Mouse (Mus musculus) heart, postnatal 0 days (tissue): Measurements from ENCODE around the gene Arrdc3. TPM values are rescaled to one million over a fixed set of nuclear protein-coding genes. Genes with fewer than 3 reads are reported as not detected.
A peak's percentile ranks its signal among the peaks of the same experiment; 100 is the strongest.

Experiments
- ATAC-seq: fragments of 200-750 bp; cut with Nextera tagmentation; 2 replicates; pipeline ENCODE4 v1.8.0; 2017; ENCODE audit warnings: low read depth, moderate number of reproducible peaks, moderate library complexity; ENCODE audit not compliant: insufficient read depth
- DNase-seq: peaks from one replicate; pipeline ENCODE4 v3.0.0-alpha.2; 2016; ENCODE audit warnings: low spot score
- H3K27ac ChIP-seq: fragments of 300-500 bp; sonication (generic); 2 replicates; pipeline ENCODE4 v1.5.1; 2014; ENCODE audit warnings: low read depth, mild to moderate bottlenecking
- H3K27me3 ChIP-seq: fragments of 300-500 bp; sonication (generic); 2 replicates; pipeline ENCODE4 v1.6.1; 2014; ENCODE audit warnings: low read length, mixed read lengths; ENCODE audit not compliant: control insufficient read depth, insufficient read depth
- H3K36me3 ChIP-seq: fragments of 300-500 bp; sonication (generic); replicated peaks from 2 replicates; pipeline ENCODE4 v1.6.1; 2014; ENCODE audit warnings: low read length, mixed read lengths; ENCODE audit not compliant: control insufficient read depth, insufficient read depth
- H3K4me1 ChIP-seq: fragments of 300-500 bp; sonication (generic); 2 replicates; pipeline ENCODE4 v1.6.1; 2014; ENCODE audit warnings: antibody characterized with exemption; ENCODE audit not compliant: control insufficient read depth, insufficient read depth
- H3K4me2 ChIP-seq: fragments of 300-500 bp; sonication (generic); 2 replicates; pipeline ENCODE4 v1.6.1; 2014; ENCODE audit warnings: low read depth, mild to moderate bottlenecking, low read length, moderate library complexity
- H3K4me3 ChIP-seq: fragments of 300-500 bp; sonication (generic); 2 replicates; pipeline ENCODE4 v1.5.1; 2014; ENCODE audit warnings: low read depth, low read length
- H3K9ac ChIP-seq: fragments of 300-500 bp; sonication (generic); replicated peaks from 2 replicates; pipeline ENCODE4 v1.6.1; 2014; ENCODE audit warnings: low read depth, low read length, mixed read lengths
- H3K9me3 ChIP-seq: fragments of 300-500 bp; sonication (generic); replicated peaks from 2 replicates; pipeline ENCODE4 v1.6.1; 2016; ENCODE audit warnings: low read length; ENCODE audit not compliant: control insufficient read depth
- CTCF ChIP-seq: IDR thresholded peaks from 2 replicates; pipeline ENCODE4 v1.5.1; 2016; ENCODE audit warnings: antibody characterized with exemption, control low read depth, low read depth
- EP300 ChIP-seq: IDR thresholded peaks from 2 replicates; pipeline ENCODE4 v1.6.1; 2016; ENCODE audit warnings: antibody characterized with exemption, low read depth
- WGBS: fragments of 180-500 bp; shearing (Covaris S2); extraction: QIAGEN DNeasy Blood & Tissue Kit; methylation state at CpG from one replicate; pipeline ENCODE4 v1.1.7; 2014; 5-methylcytosine and 5-hydroxymethylcytosine counted together
- polyA plus RNA-seq: library from polyadenylated mRNA; unstranded; fragments of >200 nt; fragmentation: Nextera tagmentation; extraction: Ambion mirVana; gene quantifications from 2 replicates; pipeline ENCODE4 v1.2.1, GENCODE M21; 2015
- total RNA-seq: library from RNA; depleted of rRNA; stranded (reverse); fragments of >200 nt; gene quantifications from 2 replicates; pipeline ENCODE4 v1.2.3, GENCODE M21; 2014; ENCODE audit warnings: low replicate concordance; rRNA removed

The Arrdc3 gene
- total RNA-seq (87.3 and 90.3 TPM in 2 replicates), polyA plus RNA-seq (36.9 and 37.0 TPM in 2 replicates)

- peak within 1 kb of the TSS; percentile 84 for H3K4me3 ChIP-seq
- peak within 1 kb of the TSS; percentile 99 for H3K9ac ChIP-seq
- peaks cover 6% of the 10 kb centered on the region for H3K36me3 ChIP-seq
- no peaks in the 10 kb centered on the region for H3K27me3 ChIP-seq
- peak; percentile 59 for ATAC-seq
- DNase-seq, result peak; percentile 95
- under 1% methylated on average over 27 of the region's 31 CpGs for WGBS
- H3K4me2 ChIP-seq, result peak within 1 kb of the TSS; percentile 82
- no peaks in the 10 kb centered on the region for H3K9me3 ChIP-seq
- H3K27ac ChIP-seq, result peak within 1 kb of the TSS; percentile 100
- 0 out of 2 replicates have a peak, but pooled peaks cover 12% of the 10 kb centered on the region for H3K4me1 ChIP-seq
- peak; percentile 65 for TF ChIP-seq EP300
- TF ChIP-seq CTCF, result no peak
Observed at GRCm38 (mm10) chr13:80883190-80883589, at the start of gene Arrdc3. Gene Arrdc3 (plus strand): TSS chr13:80883384.

GRCm38 (mm10) chr13:80862215-80862614 is 21.0 kb upstream of the Arrdc3 start:
- no peaks in the 10 kb centered on the region for H3K9me3 ChIP-seq
- no peak for TF ChIP-seq EP300
- TF ChIP-seq CTCF, result peak; percentile 86
- WGBS, result 11% methylated on average over 5 of the region's 5 CpGs
- no peak overlapping the region for H3K4me3 ChIP-seq
- H3K36me3 ChIP-seq, result no peaks in the 10 kb centered on the region
- peak; percentile 23 for DNase-seq
- H3K27ac ChIP-seq, result no peak overlapping the region
- no peak overlapping the region for H3K9ac ChIP-seq
- no peak overlapping the region for H3K4me2 ChIP-seq
- H3K4me1 ChIP-seq, result no peaks in the 10 kb centered on the region
- no peak for ATAC-seq
- H3K27me3 ChIP-seq, result no peaks in the 10 kb centered on the region

GRCm38 (mm10) chr13:80864195-80864594 is 19.0 kb upstream of the Arrdc3 start:
- DNase-seq, result no peak
- H3K27me3 ChIP-seq, result no peaks in the 10 kb centered on the region
- H3K36me3 ChIP-seq, result no peaks in the 10 kb centered on the region
- H3K4me3 ChIP-seq, result no peak overlapping the region
- TF ChIP-seq EP300, result no peak
- TF ChIP-seq CTCF, result no peak
- no peak overlapping the region for H3K9ac ChIP-seq
- H3K4me2 ChIP-seq, result no peak overlapping the region
- 83% methylated on average over 3 of the region's 3 CpGs for WGBS
- no peak for ATAC-seq
- H3K9me3 ChIP-seq, result no peaks in the 10 kb centered on the region
- no peak overlapping the region for H3K27ac ChIP-seq
- no peaks in the 10 kb centered on the region for H3K4me1 ChIP-seq

- Histone ChIP-seq H3K27me3 (no peaks in the 10 kb centered on the region), H3K4me3 (no peak overlapping the region), H3K4me1 (no peaks in the 10 kb centered on the region), H3K4me2 (no peak overlapping the region), H3K36me3 (no peaks in the 10 kb centered on the region), H3K27ac (no peak overlapping the region), H3K9ac (no peak overlapping the region), H3K9me3 (no peaks in the 10 kb centered on the region)
- no peak for ATAC-seq
- DNase-seq, result no peak
- 90% methylated on average over 5 of the region's 5 CpGs for WGBS
- TF ChIP-seq EP300 (no peak), CTCF (no peak)
Observed at GRCm38 (mm10) chr13:80875126-80875525, 8.1 kb upstream of the Arrdc3 start.

- Histone ChIP-seq H3K4me1 (0 out of 2 replicates have a peak, but pooled peaks cover 5% of the 10 kb centered on the region), H3K4me3 (no peak overlapping the region), H3K9me3 (no peaks in the 10 kb centered on the region), H3K4me2 (no peak overlapping the region), H3K36me3 (no peaks in the 10 kb centered on the region), H3K27ac (no peak overlapping the region), H3K27me3 (no peaks in the 10 kb centered on the region), H3K9ac (no peak overlapping the region)
- DNase-seq (no peak), ATAC-seq (no peak)
- 67% methylated on average over 4 of the region's 4 CpGs for WGBS
- TF ChIP-seq EP300 (no peak), CTCF (no peak)
Observed at GRCm38 (mm10) chr13:80880756-80881155, 2.4 kb upstream of the Arrdc3 start.

GRCm38 (mm10) chr13:80881722-80882500 is 1.3 kb upstream of the Arrdc3 start:
- Histone ChIP-seq H3K9me3 (no peaks in the 10 kb centered on the region), H3K27ac (peak overlapping the region; percentile 100), H3K36me3 (no peaks in the 10 kb centered on the region), H3K9ac (no peak overlapping the region), H3K4me2 (peak overlapping the region; percentile 82), H3K27me3 (no peaks in the 10 kb centered on the region), H3K4me1 (0 out of 2 replicates have a peak, but pooled peaks cover 7% of the 10 kb centered on the region), H3K4me3 (no peak overlapping the region)
- WGBS, result 23% methylated on average over 6 of the region's 6 CpGs
- DNase-seq (peak; percentile 83), ATAC-seq (no peak)
- TF ChIP-seq CTCF (peak; percentile 99), EP300 (no peak)
